Mouse (Mus musculus) embryonic facial prominence, embryonic 14.5 days (tissue): ENCODE measurements around the gene Gm4792. TPM values are rescaled to one million over a fixed set of nuclear protein-coding genes. Genes with fewer than 3 reads are reported as not detected.

ENCODE experiments used
- ATAC-seq: fragments of 200-750 bp; cut with Nextera tagmentation; 2 replicates; pipeline ENCODE4 v1.8.0; 2017; ENCODE audit warnings: low read depth, moderate number of reproducible peaks, moderate TSS enrichment
- DNase-seq: peaks from one replicate; pipeline ENCODE4 v3.0.0-alpha.2; 2015; ENCODE audit warnings: low spot score
- H3K27ac ChIP-seq: fragments of 300-500 bp; sonication (generic); replicated peaks from 2 replicates; pipeline ENCODE4 v1.5.1; 2014; ENCODE audit warnings: low read depth, mild to moderate bottlenecking, low read length, moderate library complexity
- H3K27me3 ChIP-seq: fragments of 300-500 bp; sonication (generic); replicated peaks from 2 replicates; pipeline ENCODE4 v1.6.1; 2014; ENCODE audit warnings: low read length; ENCODE audit not compliant: control insufficient read depth, insufficient read depth
- H3K36me3 ChIP-seq: fragments of 300-500 bp; sonication (generic); 2 replicates; pipeline ENCODE4 v1.6.1; 2014; ENCODE audit warnings: low read length, mixed read lengths; ENCODE audit not compliant: control insufficient read depth, insufficient read depth
- H3K4me1 ChIP-seq: fragments of 300-500 bp; sonication (generic); 2 replicates; pipeline ENCODE4 v1.6.1; 2014; ENCODE audit warnings: antibody characterized with exemption, low read length; ENCODE audit not compliant: control insufficient read depth, insufficient read depth
- H3K4me2 ChIP-seq: fragments of 300-500 bp; sonication (generic); 2 replicates; pipeline ENCODE4 v1.6.1; 2014; ENCODE audit warnings: low read depth, mild to moderate bottlenecking, low read length, moderate library complexity, mixed read lengths
- H3K4me3 ChIP-seq: fragments of 300-500 bp; sonication (generic); 2 replicates; pipeline ENCODE4 v1.5.1; 2014; ENCODE audit warnings: low read depth, mild to moderate bottlenecking, low read length
- H3K9ac ChIP-seq: fragments of 300-500 bp; sonication (generic); 2 replicates; pipeline ENCODE4 v1.6.1; 2014; ENCODE audit warnings: low read depth, mild to moderate bottlenecking, low read length, moderate library complexity, mixed read lengths
- H3K9me3 ChIP-seq: fragments of 300-500 bp; sonication (generic); 2 replicates; pipeline ENCODE4 v1.6.1; 2016; ENCODE audit warnings: low read length; ENCODE audit not compliant: control insufficient read depth
- WGBS: fragments of 180-500 bp; shearing (Covaris S2); extraction: QIAGEN DNeasy Blood & Tissue Kit; methylation state at CpG from one replicate; pipeline ENCODE4 v1.1.7; 2014; 5-methylcytosine and 5-hydroxymethylcytosine counted together
- polyA plus RNA-seq: library from polyadenylated mRNA; unstranded; fragments of >200 nt; fragmentation: Nextera tagmentation; extraction: Ambion mirVana; gene quantifications from 2 replicates; pipeline ENCODE4 v1.2.1, GENCODE M21; 2014

Gm4792 gene
- polyA plus RNA-seq, 1 experiment from 2014 or later: not detected

DNA sequence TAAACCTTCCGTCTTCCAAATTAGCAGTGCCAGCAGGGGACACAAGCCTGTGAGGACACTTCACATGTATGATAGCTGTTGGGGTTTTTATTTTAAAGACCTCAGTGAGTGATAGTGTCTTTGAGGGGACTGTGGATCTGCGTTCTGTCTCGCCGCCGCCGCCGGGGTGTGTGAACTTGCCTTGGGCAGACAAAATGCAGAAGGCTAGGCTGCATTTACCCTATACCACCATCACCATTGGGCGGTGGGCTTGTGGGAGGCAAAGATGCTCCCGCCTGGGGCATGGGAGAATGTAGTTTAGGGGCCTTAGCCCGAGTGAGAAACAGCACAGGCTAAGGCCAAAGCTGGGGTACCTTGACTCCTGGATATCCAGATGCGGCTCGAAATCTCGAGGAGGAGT is 35.9 kb downstream of the Gm4792 start:
- H3K4me1 ChIP-seq: no peaks in the 10 kb centered on the region
- no peak overlapping the region for H3K4me2 ChIP-seq
- no peak overlapping the region for H3K9ac ChIP-seq
- H3K9me3 ChIP-seq: no peaks in the 10 kb centered on the region
- DNase-seq (no peak), ATAC-seq (no peak)
- H3K27ac ChIP-seq: no peak overlapping the region
- H3K27me3 ChIP-seq: no peaks in the 10 kb centered on the region
- no peaks in the 10 kb centered on the region for H3K36me3 ChIP-seq
- 90% methylated on average over 13 of the region's 13 CpGs for WGBS
- no peak overlapping the region for H3K4me3 ChIP-seq

DNA sequence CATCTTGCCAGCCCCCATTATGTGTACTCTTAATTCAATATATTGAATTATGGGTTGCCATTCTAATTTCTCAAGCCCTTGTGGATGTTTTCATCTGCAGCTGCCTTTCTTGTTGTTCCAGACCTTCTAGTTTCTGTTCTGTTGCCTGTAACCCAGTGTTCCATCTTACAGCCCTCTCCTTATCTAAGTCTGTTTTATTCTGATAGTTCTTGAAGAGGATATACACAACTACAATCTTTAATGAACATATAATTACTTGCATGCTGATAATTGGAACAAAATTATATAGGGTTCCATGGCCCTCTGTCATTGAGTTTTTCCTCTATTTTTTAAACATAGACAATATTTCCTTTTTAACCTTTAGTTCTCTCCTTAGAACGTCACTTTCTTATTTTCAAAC is 38.0 kb downstream of the Gm4792 start:
- H3K27ac ChIP-seq: no peak overlapping the region
- ATAC-seq: no peak
- no peak overlapping the region for H3K4me2 ChIP-seq
- no peak for DNase-seq
- H3K4me1 ChIP-seq: no peaks in the 10 kb centered on the region
- no peaks in the 10 kb centered on the region for H3K9me3 ChIP-seq
- no peak overlapping the region for H3K9ac ChIP-seq
- H3K27me3 ChIP-seq: no peaks in the 10 kb centered on the region
- no peak overlapping the region for H3K4me3 ChIP-seq
- H3K36me3 ChIP-seq: no peaks in the 10 kb centered on the region
- WGBS: 71% methylated on average over 1 of the region's 1 CpGs

GRCm38 (mm10) chr10:94256518-94256917 is 42.0 kb downstream of the Gm4792 start:
- H3K27ac ChIP-seq: no peak overlapping the region
- no peak overlapping the region for H3K4me2 ChIP-seq
- no peaks in the 10 kb centered on the region for H3K9me3 ChIP-seq
- H3K4me1 ChIP-seq: no peaks in the 10 kb centered on the region
- no peak overlapping the region for H3K9ac ChIP-seq
- 94% methylated on average over 4 of the region's 4 CpGs for WGBS
- H3K27me3 ChIP-seq: no peaks in the 10 kb centered on the region
- no peaks in the 10 kb centered on the region for H3K36me3 ChIP-seq
- ATAC-seq (no peak), DNase-seq (no peak)
- H3K4me3 ChIP-seq: no peak overlapping the region

- DNase-seq (no peak), ATAC-seq (no peak)
- Histone ChIP-seq H3K9ac (no peak overlapping the region), H3K36me3 (no peaks in the 10 kb centered on the region), H3K27me3 (no peaks in the 10 kb centered on the region), H3K27ac (no peak overlapping the region), H3K4me1 (no peaks in the 10 kb centered on the region), H3K9me3 (no peaks in the 10 kb centered on the region), H3K4me2 (no peak overlapping the region), H3K4me3 (no peak overlapping the region)
- 33% methylated on average over 6 of the region's 6 CpGs for WGBS
Observed at GRCm38 (mm10) chr10:94255744-94256143, 42.8 kb downstream of the Gm4792 start.

GRCm38 (mm10) chr10:94254766-94255165 is 43.7 kb downstream of the Gm4792 start:
- WGBS: 62% methylated on average over 3 of the region's 3 CpGs
- Histone ChIP-seq H3K4me3 (no peak overlapping the region), H3K4me2 (no peak overlapping the region), H3K27me3 (no peaks in the 10 kb centered on the region), H3K4me1 (peaks cover 2% of the 10 kb centered on the region; the same call in 1 of the 2 replicates), H3K9me3 (no peaks in the 10 kb centered on the region), H3K27ac (no peak overlapping the region), H3K9ac (no peak overlapping the region), H3K36me3 (no peaks in the 10 kb centered on the region)
- ATAC-seq (no peak), DNase-seq (no peak)

DNA sequence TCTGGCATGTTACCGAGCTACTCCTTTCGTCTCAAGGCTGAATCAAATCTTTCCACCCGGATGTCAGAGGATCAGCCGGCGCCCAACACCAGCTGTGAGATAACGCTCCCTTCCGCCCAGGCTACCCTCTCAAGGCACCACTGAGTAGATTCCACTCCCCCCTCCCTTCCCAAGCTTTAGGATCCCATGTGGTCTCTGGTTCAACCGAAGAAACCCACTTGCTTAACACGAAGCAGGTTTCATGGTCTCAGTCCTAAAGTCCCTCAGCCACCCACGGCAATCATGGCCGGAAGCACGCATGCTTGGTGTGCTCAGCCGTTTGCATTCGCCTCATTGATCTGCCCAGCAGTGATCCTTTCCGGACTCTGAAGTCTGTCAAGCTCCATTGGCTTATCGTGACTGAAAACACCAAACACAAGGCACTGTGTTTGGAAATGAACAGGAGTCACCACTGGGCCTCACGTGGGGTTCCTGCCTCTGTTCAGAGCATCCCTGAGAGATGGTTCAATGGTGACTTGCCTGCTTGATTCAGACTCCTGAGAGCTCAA is 45.2 kb downstream of the Gm4792 start:
- Histone ChIP-seq H3K4me3 (no peak overlapping the region), H3K36me3 (no peaks in the 10 kb centered on the region), H3K4me1 (peaks cover 7% of the 10 kb centered on the region; the same call in 1 of the 2 replicates), H3K9ac (no peak overlapping the region), H3K4me2 (no peak overlapping the region), H3K9me3 (no peaks in the 10 kb centered on the region), H3K27me3 (no peaks in the 10 kb centered on the region), H3K27ac (no peak overlapping the region)
- 71% methylated on average over 17 of the region's 17 CpGs for WGBS
- no peak for ATAC-seq
- DNase-seq: no peak

- H3K4me1 ChIP-seq: peaks cover 7% of the 10 kb centered on the region; the same call in 1 of the 2 replicates
- H3K4me3 ChIP-seq: no peak overlapping the region
- no peaks in the 10 kb centered on the region for H3K27me3 ChIP-seq
- 41% methylated on average over 22 of the region's 22 CpGs for WGBS
- H3K36me3 ChIP-seq: no peaks in the 10 kb centered on the region
- no peak overlapping the region for H3K27ac ChIP-seq
- H3K9me3 ChIP-seq: no peaks in the 10 kb centered on the region
- H3K4me2 ChIP-seq: peak overlapping the region; percentile 33; the same call in 1 of the 2 replicates
- peak; percentile 75 for DNase-seq
- ATAC-seq: peak; percentile 85
- H3K9ac ChIP-seq: no peak overlapping the region
Observed at GRCm38 (mm10) chr10:94249575-94250456, 48.7 kb downstream of the Gm4792 start.

DNA sequence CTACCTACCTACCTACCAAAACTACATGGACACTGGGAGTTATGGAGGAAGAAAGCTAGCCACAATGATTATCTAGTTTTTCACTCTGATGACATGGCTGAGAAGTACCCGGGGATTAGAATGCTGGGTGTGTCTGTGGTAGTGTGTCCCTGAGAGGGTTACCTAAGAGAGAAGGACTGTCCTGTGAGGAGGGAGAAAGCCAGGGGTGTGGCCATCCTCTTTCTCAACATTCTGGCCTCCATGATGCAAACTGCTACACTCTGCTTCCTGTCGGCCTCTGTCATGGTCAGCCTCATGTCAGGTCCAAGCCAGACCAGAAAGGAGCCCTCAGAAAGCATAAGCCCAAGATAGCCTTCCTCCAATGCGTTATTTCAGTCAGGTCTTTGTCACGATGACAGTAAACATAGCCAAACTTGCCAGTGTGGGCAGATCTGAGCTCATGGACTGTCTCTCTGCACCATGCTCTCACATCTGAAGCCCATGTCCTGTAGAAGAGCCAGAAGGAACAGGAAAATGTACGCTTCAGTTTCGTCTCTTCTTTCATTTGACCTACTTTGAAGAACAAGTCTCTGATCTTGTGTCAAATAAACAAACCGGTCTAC is 50.7 kb downstream of the Gm4792 start:
- H3K4me1 ChIP-seq: peaks cover 7% of the 10 kb centered on the region; the same call in 1 of the 2 replicates
- ATAC-seq (no peak), DNase-seq (no peak)
- H3K27me3 ChIP-seq: no peaks in the 10 kb centered on the region
- 78% methylated on average over 7 of the region's 7 CpGs for WGBS
- no peaks in the 10 kb centered on the region for H3K9me3 ChIP-seq
- H3K27ac ChIP-seq: no peak overlapping the region
- H3K4me2 ChIP-seq: no peak overlapping the region
- no peaks in the 10 kb centered on the region for H3K36me3 ChIP-seq
- H3K9ac ChIP-seq: no peak overlapping the region
- H3K4me3 ChIP-seq: no peak overlapping the region
